Mouse (Mus musculus): ENCODE data around the gene Lmo7. TPM values are rescaled to one million over a fixed set of nuclear protein-coding genes. Genes with fewer than 3 reads are reported as not detected.

The Lmo7 gene
- polyA plus RNA-seq, 1 experiment from 2014 or later = 16.0 TPM

DNA sequence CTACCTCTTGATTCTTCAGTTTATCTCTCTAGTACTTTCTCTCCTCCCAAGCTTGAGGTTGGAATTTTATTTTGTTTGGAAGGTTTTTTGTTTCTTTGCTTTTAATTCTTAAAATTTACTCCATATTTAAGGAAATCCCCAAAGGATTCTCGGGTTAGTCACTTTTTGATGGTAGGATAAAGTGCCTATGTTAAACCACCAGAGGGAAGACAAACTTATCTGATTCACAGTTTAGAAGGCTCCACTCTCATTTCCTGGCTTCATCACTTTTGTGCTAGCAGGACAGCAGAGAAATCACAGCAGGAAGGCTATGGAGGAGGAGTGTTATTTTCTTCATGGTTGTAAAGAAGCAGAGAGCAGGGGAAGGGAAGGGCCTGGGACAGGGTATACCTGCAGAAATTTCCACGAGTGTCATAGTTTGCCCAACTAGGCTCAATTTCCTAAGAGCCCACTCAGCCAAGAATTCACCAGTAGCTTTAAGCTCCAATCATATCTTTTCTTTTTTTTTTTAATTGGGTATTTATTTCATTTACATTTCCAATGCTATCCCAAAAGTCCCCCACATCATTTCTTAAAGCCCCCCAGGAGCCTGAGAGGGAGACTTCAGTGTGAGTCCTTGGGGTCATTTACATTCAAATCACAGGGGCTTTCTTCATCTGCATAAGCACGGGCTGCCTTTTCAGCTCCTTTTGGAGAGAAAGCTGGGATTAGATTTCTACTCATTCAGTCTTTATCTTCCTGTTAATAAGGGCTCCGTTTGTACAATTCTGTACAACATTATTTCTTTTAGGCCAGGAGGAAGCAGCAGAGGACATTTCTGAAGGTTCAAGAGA lies 46.8 kb downstream of the Lmo7 start:
- no peaks in the 10 kb centered on the region for H3K36me3 ChIP-seq (ENCODE audit: control insufficient read depth, insufficient read depth)
- no peak overlapping the region for H3K4me2 ChIP-seq (ENCODE audit: low read length)
- 11% methylated on average over 4 of the region's 4 CpGs for WGBS
- no peaks in the 10 kb centered on the region for H3K27me3 ChIP-seq (replicated peaks; ENCODE audit: control insufficient read depth, insufficient read depth, low read length)
- no peaks in the 10 kb centered on the region for H3K4me1 ChIP-seq (replicated peaks; ENCODE audit: control insufficient read depth, insufficient read depth, low read length)
- H3K9ac ChIP-seq (replicated peaks; ENCODE audit: low read depth, low read length) = no peak overlapping the region
- no peaks in the 10 kb centered on the region for H3K9me3 ChIP-seq (ENCODE audit: control insufficient read depth, low read length)
- ATAC-seq = no peak
- no peak overlapping the region for H3K27ac ChIP-seq (ENCODE audit: low read length)
- H3K4me3 ChIP-seq (replicated peaks; ENCODE audit: low read length) = no peak overlapping the region

DNA sequence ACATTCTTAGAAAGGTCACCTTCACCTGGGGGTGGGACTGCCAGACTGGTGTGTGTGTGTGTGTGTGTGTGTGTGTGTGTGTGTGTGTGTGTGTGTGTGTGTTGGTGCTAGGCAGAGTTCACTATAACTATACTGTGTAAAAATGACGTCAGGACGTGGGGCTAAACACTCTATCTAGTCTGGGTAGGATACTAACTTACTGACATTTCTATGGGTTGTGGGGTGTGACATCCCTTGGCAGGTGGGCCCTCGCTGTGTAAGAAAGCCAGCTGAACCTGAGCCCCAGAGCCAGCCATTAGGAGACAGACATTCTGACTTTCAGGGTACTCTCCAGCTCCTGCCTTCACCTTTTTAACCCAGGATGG lies 47.4 kb downstream of the Lmo7 start:
- Histone ChIP-seq H3K4me1 (replicated peaks; ENCODE audit: control insufficient read depth, insufficient read depth, low read length) (no peaks in the 10 kb centered on the region), H3K9ac (replicated peaks; ENCODE audit: low read depth, low read length) (no peak overlapping the region), H3K27me3 (replicated peaks; ENCODE audit: control insufficient read depth, insufficient read depth, low read length) (no peaks in the 10 kb centered on the region), H3K36me3 (ENCODE audit: control insufficient read depth, insufficient read depth) (no peaks in the 10 kb centered on the region), H3K4me3 (replicated peaks; ENCODE audit: low read length) (no peak overlapping the region), H3K27ac (ENCODE audit: low read length) (no peak overlapping the region), H3K9me3 (ENCODE audit: control insufficient read depth, low read length) (no peaks in the 10 kb centered on the region), H3K4me2 (ENCODE audit: low read length) (no peak overlapping the region)
- 17% methylated on average over 3 of the region's 3 CpGs for WGBS
- ATAC-seq = 0 out of 2 replicates have a peak, but pooled peaks have one; percentile 47

DNA sequence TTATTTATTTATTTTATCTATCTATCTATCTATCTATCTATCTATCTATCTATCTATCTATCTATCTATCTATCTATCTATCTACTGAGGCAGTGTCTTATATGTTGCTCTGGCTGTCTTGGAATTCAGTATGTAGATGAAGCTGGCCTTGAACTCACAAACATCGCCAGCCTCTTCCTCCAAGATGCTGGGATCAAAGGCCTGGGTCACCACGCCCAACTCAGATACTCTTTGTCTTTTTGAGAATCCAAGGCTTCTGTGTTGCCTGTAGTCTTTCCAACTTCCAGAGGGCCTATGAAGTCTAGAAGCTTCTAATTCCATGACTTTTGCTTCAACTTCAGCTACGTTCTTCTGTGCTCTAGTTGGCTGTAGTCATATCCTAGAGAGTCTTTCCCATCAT lies 48.7 kb downstream of the Lmo7 start:
- no peaks in the 10 kb centered on the region for H3K4me1 ChIP-seq (replicated peaks; ENCODE audit: control insufficient read depth, insufficient read depth, low read length)
- no peak overlapping the region for H3K4me2 ChIP-seq (ENCODE audit: low read length)
- H3K9ac ChIP-seq (replicated peaks; ENCODE audit: low read depth, low read length) = no peak overlapping the region
- WGBS = 93% methylated on average over 3 of the region's 3 CpGs
- no peaks in the 10 kb centered on the region for H3K36me3 ChIP-seq (ENCODE audit: control insufficient read depth, insufficient read depth)
- no peak for ATAC-seq
- H3K27ac ChIP-seq (ENCODE audit: low read length) = no peak overlapping the region
- no peaks in the 10 kb centered on the region for H3K27me3 ChIP-seq (replicated peaks; ENCODE audit: control insufficient read depth, insufficient read depth, low read length)
- H3K9me3 ChIP-seq (ENCODE audit: control insufficient read depth, low read length) = no peaks in the 10 kb centered on the region
- H3K4me3 ChIP-seq (replicated peaks; ENCODE audit: low read length) = no peak overlapping the region

DNA sequence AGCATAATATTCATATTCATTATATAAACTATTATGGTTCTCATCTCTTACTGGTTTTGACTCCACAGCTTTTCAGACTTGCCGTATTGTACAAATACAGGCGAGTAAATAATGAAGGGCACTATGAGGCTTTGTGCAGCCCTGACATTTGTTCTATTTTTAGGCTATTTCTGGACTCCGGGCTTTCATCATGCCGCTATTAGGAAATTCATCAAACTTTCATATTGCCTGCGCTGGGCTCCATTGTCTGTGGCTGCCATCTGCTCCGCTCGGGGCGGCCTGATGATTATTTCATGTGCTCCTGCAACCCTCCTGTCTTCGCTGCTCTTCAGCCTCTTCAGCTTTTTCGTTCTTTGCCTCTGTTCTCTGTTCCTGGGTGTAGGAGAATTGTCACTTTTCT lies 50.3 kb downstream of the Lmo7 start:
- ATAC-seq = no peak
- no peaks in the 10 kb centered on the region for H3K9me3 ChIP-seq (ENCODE audit: control insufficient read depth, low read length)
- H3K4me2 ChIP-seq (ENCODE audit: low read length) = no peak overlapping the region
- H3K27ac ChIP-seq (ENCODE audit: low read length) = no peak overlapping the region
- no peak overlapping the region for H3K9ac ChIP-seq (replicated peaks; ENCODE audit: low read depth, low read length)
- H3K4me1 ChIP-seq (replicated peaks; ENCODE audit: control insufficient read depth, insufficient read depth, low read length) = no peaks in the 10 kb centered on the region
- H3K27me3 ChIP-seq (replicated peaks; ENCODE audit: control insufficient read depth, insufficient read depth, low read length) = no peaks in the 10 kb centered on the region
- 74% methylated on average over 10 of the region's 10 CpGs for WGBS
- H3K4me3 ChIP-seq (replicated peaks; ENCODE audit: low read length) = no peak overlapping the region
- no peaks in the 10 kb centered on the region for H3K36me3 ChIP-seq (ENCODE audit: control insufficient read depth, insufficient read depth)

DNA sequence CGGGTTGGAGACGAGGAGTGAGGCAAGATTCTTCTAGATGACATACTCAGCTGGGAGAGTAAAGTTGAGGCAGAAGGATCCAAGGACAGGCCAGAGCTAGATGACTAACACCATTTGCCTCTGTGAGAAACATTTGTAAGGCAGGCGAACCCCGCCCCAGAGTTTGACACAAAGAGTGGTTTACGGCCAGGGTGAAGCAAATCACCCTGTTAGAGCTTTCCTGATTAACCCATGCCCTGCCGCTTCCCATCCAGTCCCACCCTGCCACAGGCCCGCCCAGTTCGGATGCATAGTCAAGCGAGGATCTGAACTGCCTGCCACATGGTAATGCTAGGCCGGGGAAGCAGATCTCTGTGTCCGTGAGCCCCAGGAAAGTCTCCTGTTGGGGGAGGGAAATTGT lies 51.5 kb downstream of the Lmo7 start:
- Histone ChIP-seq H3K27me3 (replicated peaks; ENCODE audit: control insufficient read depth, insufficient read depth, low read length) (no peaks in the 10 kb centered on the region), H3K4me2 (ENCODE audit: low read length) (no peak overlapping the region), H3K4me1 (replicated peaks; ENCODE audit: control insufficient read depth, insufficient read depth, low read length) (no peaks in the 10 kb centered on the region), H3K9ac (replicated peaks; ENCODE audit: low read depth, low read length) (no peak overlapping the region), H3K4me3 (replicated peaks; ENCODE audit: low read length) (no peak overlapping the region), H3K27ac (ENCODE audit: low read length) (no peak overlapping the region), H3K36me3 (ENCODE audit: control insufficient read depth, insufficient read depth) (no peaks in the 10 kb centered on the region), H3K9me3 (ENCODE audit: control insufficient read depth, low read length) (no peaks in the 10 kb centered on the region)
- ATAC-seq = no peak
- 76% methylated on average over 11 of the region's 11 CpGs for WGBS

DNA sequence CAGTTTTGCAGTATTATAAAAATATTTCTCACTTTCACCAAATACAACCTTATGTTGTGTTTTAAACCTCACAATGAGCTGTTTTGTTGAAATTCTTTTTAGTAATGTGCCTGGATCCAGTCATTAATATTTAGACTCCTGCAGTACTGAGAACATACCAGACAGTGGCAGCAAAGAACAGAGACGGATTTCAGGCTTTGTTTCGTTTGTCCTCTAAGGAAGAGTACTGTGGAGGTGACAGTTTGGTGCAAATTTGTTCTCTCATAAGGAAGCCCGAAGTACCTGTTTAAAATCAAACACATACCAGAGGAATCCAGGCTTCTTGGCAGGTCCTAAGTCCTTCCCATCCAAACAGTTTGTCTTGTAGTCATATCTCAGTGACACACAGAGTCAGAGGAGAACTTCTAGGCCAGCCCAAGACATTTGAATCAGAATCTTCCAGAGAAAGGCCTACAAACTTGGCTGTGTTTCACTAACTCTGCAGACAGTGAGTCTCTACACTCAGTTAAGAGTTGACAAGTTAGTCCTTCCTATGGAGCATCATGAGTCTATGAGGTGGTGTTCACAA lies 52.3 kb downstream of the Lmo7 start:
- no peak overlapping the region for H3K27ac ChIP-seq (ENCODE audit: low read length)
- no peak overlapping the region for H3K4me2 ChIP-seq (ENCODE audit: low read length)
- H3K27me3 ChIP-seq (replicated peaks; ENCODE audit: control insufficient read depth, insufficient read depth, low read length) = no peaks in the 10 kb centered on the region
- H3K4me1 ChIP-seq (replicated peaks; ENCODE audit: control insufficient read depth, insufficient read depth, low read length) = no peaks in the 10 kb centered on the region
- H3K4me3 ChIP-seq (replicated peaks; ENCODE audit: low read length) = no peak overlapping the region
- ATAC-seq = peak; percentile 63
- H3K36me3 ChIP-seq (ENCODE audit: control insufficient read depth, insufficient read depth) = no peaks in the 10 kb centered on the region
- H3K9ac ChIP-seq (replicated peaks; ENCODE audit: low read depth, low read length) = no peak overlapping the region
- 32% methylated on average over 3 of the region's 3 CpGs for WGBS
- H3K9me3 ChIP-seq (ENCODE audit: control insufficient read depth, low read length) = no peaks in the 10 kb centered on the region

DNA sequence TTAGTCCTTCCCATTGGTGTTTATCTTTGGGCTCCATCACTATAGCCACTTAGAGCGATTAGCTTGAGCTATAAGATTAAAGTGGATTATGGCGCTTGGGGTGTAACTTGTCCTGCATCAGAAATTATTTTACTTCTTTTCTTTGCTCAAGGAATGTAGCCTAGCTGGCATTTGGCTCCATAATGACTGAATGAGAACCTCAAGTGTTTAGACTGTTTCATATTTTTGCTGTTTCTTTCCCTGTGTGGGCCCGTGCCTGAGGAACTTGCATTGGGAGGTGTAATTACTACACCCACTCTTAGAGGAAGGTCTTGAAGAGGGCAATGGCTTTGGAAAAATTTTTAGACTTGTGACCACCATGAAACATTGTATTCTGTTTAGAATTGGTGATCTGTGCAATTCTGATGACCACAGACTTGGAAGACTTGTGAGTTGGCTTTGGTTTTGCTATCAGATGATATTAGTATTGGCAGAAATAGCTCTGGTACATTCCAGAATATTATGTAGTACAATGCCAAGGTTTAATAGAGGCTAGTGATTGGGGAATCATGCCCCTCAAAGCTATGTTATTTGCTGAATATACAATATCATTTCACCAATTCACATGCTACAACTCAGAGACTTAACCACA lies 54.7 kb downstream of the Lmo7 start:
- Histone ChIP-seq H3K9ac (replicated peaks; ENCODE audit: low read depth, low read length) (no peak overlapping the region), H3K4me3 (replicated peaks; ENCODE audit: low read length) (no peak overlapping the region), H3K4me1 (replicated peaks; ENCODE audit: control insufficient read depth, insufficient read depth, low read length) (no peaks in the 10 kb centered on the region), H3K27ac (ENCODE audit: low read length) (no peak overlapping the region), H3K27me3 (replicated peaks; ENCODE audit: control insufficient read depth, insufficient read depth, low read length) (no peaks in the 10 kb centered on the region), H3K4me2 (ENCODE audit: low read length) (no peak overlapping the region), H3K36me3 (ENCODE audit: control insufficient read depth, insufficient read depth) (no peaks in the 10 kb centered on the region), H3K9me3 (ENCODE audit: control insufficient read depth, low read length) (no peaks in the 10 kb centered on the region)
- WGBS = 94% methylated on average over 3 of the region's 3 CpGs
- ATAC-seq = no peak

DNA sequence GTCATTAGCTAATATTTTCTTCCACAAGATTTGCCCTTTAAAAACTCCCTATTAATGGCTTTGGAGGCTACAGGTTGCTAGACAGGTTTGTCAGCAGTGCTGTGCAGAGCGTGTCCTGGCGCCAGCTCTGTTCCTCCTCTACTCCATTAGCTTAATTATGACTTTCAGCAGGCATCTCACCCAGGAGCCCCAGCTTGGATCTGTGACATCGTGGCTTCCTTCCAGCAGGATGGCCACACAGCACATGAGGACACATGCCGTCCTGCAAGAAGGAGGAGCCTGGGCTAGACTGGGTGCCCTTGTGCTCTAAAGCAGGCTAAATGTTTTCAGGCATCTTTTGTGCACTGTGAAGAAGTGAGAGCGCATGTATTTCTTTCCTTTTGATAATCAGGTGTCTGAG lies 58.1 kb downstream of the Lmo7 start:
- Histone ChIP-seq H3K27me3 (replicated peaks; ENCODE audit: control insufficient read depth, insufficient read depth, low read length) (no peaks in the 10 kb centered on the region), H3K27ac (ENCODE audit: low read length) (no peak overlapping the region), H3K9ac (replicated peaks; ENCODE audit: low read depth, low read length) (no peak overlapping the region), H3K9me3 (ENCODE audit: control insufficient read depth, low read length) (no peaks in the 10 kb centered on the region), H3K4me3 (replicated peaks; ENCODE audit: low read length) (no peak overlapping the region), H3K4me1 (replicated peaks; ENCODE audit: control insufficient read depth, insufficient read depth, low read length) (no peaks in the 10 kb centered on the region), H3K4me2 (ENCODE audit: low read length) (no peak overlapping the region), H3K36me3 (ENCODE audit: control insufficient read depth, insufficient read depth) (no peaks in the 10 kb centered on the region)
- peak; percentile 70 for ATAC-seq
- WGBS = 48% methylated on average over 5 of the region's 5 CpGs

DNA sequence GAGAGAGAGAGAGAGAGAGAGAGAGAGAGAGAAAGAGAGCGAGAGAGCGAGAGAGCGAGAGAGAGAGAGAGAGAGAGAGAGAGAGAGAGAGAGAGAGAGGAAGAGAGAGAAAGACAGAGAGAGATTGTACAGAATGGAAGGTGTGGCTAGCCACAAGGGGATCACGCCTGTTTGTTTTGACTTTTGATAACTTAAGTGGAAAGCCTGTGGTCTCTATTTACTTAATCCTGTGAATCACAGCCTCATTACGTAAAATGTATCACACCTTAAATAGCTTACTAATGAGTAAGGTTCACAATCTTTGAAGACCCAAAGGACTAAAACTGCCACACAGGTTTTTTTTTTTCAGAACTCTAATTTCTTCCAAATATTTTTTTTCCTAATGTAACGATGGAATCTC lies 58.7 kb downstream of the Lmo7 start:
- Histone ChIP-seq H3K9me3 (ENCODE audit: control insufficient read depth, low read length) (no peaks in the 10 kb centered on the region), H3K4me2 (ENCODE audit: low read length) (no peak overlapping the region), H3K36me3 (ENCODE audit: control insufficient read depth, insufficient read depth) (no peaks in the 10 kb centered on the region), H3K4me3 (replicated peaks; ENCODE audit: low read length) (no peak overlapping the region), H3K4me1 (replicated peaks; ENCODE audit: control insufficient read depth, insufficient read depth, low read length) (no peaks in the 10 kb centered on the region), H3K27me3 (replicated peaks; ENCODE audit: control insufficient read depth, insufficient read depth, low read length) (no peaks in the 10 kb centered on the region), H3K9ac (replicated peaks; ENCODE audit: low read depth, low read length) (no peak overlapping the region), H3K27ac (ENCODE audit: low read length) (no peak overlapping the region)
- 69% methylated on average over 6 of the region's 6 CpGs for WGBS
- no peak for ATAC-seq

All from forebrain, embryonic 16.5 days (tissue).